Mouse (Mus musculus) lung, embryonic 14.5 days (tissue): ENCODE data around the gene Gm28043. TPM values are rescaled to one million over a fixed set of nuclear protein-coding genes. Genes with fewer than 3 reads are reported as not detected.
A peak's percentile ranks its signal among the peaks of the same experiment; 100 is the strongest.
"Not testable (repeated sequence)": the region's sequence is repeated elsewhere in the genome, so short reads cannot be mapped to it uniquely, and the experiment has no call there.

Experiments
- ATAC-seq: fragments of 200-750 bp; cut with Nextera tagmentation; 2 replicates; pipeline ENCODE4 v1.8.0; 2017; ENCODE audit warnings: mild to moderate bottlenecking, moderate TSS enrichment, moderate library complexity; ENCODE audit not compliant: insufficient read depth
- DNase-seq: peaks from one replicate; pipeline ENCODE4 v3.0.0-alpha.2; 2015
- H3K27ac ChIP-seq: fragments of 300-500 bp; sonication (generic); 2 replicates; pipeline ENCODE4 v1.5.1; 2014; ENCODE audit warnings: low read depth, mild to moderate bottlenecking, moderate library complexity
- H3K27me3 ChIP-seq: fragments of 300-500 bp; sonication (generic); 2 replicates; pipeline ENCODE4 v1.6.1; 2014; ENCODE audit warnings: low read length, control low read depth; ENCODE audit not compliant: insufficient read depth
- H3K36me3 ChIP-seq: fragments of 300-500 bp; sonication (generic); 2 replicates; pipeline ENCODE4 v1.6.1; 2014; ENCODE audit warnings: control low read depth; ENCODE audit not compliant: insufficient read depth
- H3K4me1 ChIP-seq: fragments of 300-500 bp; sonication (generic); 2 replicates; pipeline ENCODE4 v1.6.1; 2014; ENCODE audit warnings: antibody characterized with exemption, control low read depth; ENCODE audit not compliant: insufficient read depth
- H3K4me2 ChIP-seq: fragments of 300-500 bp; sonication (generic); 2 replicates; pipeline ENCODE4 v1.6.1; 2014; ENCODE audit warnings: mild to moderate bottlenecking
- H3K4me3 ChIP-seq: fragments of 300-500 bp; sonication (generic); 2 replicates; pipeline ENCODE4 v1.5.1; 2014; ENCODE audit warnings: low read depth, low read length
- H3K9ac ChIP-seq: fragments of 300-500 bp; sonication (generic); 2 replicates; pipeline ENCODE4 v1.6.1; 2014
- H3K9me3 ChIP-seq: fragments of 300-500 bp; sonication (generic); 2 replicates; pipeline ENCODE4 v1.6.1; 2016; ENCODE audit warnings: low read depth, low read length, control low read depth
- CTCF ChIP-seq: IDR thresholded peaks from 2 replicates; pipeline ENCODE4 v1.5.1; 2016; ENCODE audit warnings: antibody characterized with exemption, low read depth
- WGBS: fragments of 180-500 bp; shearing (Covaris S2); extraction: QIAGEN DNeasy Blood & Tissue Kit; methylation state at CpG from one replicate; pipeline ENCODE4 v1.1.7; 2014; 5-methylcytosine and 5-hydroxymethylcytosine counted together
- polyA plus RNA-seq: library from polyadenylated mRNA; unstranded; fragments of >200 nt; fragmentation: Nextera tagmentation; extraction: Ambion mirVana; gene quantifications from 2 replicates; pipeline ENCODE4 v1.2.1, GENCODE M21; 2014

Gene Gm28043
- polyA plus RNA-seq, 1 experiment from 2014 or later = 3.4 TPM

GRCm38 (mm10) chr17:29599537-29599936 is 15.1 kb upstream of the Gm28043 start:
- 76% methylated on average over 8 of the region's 8 CpGs for WGBS
- Histone ChIP-seq H3K36me3 (peaks cover 55% of the 10 kb centered on the region), H3K9me3 (no peaks in the 10 kb centered on the region)

GRCm38 (mm10) chr17:29601391-29601790 is 13.3 kb upstream of the Gm28043 start:
- no peak overlapping the region for H3K27ac ChIP-seq
- no peaks in the 10 kb centered on the region for H3K4me1 ChIP-seq
- 42% methylated on average over 4 of the region's 4 CpGs for WGBS
- no peak for TF ChIP-seq CTCF
- H3K4me2 ChIP-seq = no peak overlapping the region
- peaks cover 47% of the 10 kb centered on the region for H3K36me3 ChIP-seq
- H3K27me3 ChIP-seq = no peaks in the 10 kb centered on the region
- peak; percentile 21 for DNase-seq
- no peak overlapping the region for H3K9ac ChIP-seq
- H3K9me3 ChIP-seq = no peaks in the 10 kb centered on the region
- no peak for ATAC-seq
- H3K4me3 ChIP-seq = no peak overlapping the region

More at GRCm38 (mm10) chr17:29599537-29599936, 15.1 kb upstream of the Gm28043 start:
- no peak for DNase-seq
- Histone ChIP-seq H3K4me3 (no peak overlapping the region), H3K4me1 (no peaks in the 10 kb centered on the region), H3K27me3 (no peaks in the 10 kb centered on the region), H3K9ac (no peak overlapping the region), H3K27ac (no peak overlapping the region), H3K4me2 (no peak overlapping the region)
- TF ChIP-seq CTCF = no peak
- ATAC-seq = no peak

- no peak overlapping the region for H3K27ac ChIP-seq
- no peak overlapping the region for H3K4me3 ChIP-seq
- H3K36me3 ChIP-seq = peaks cover 43% of the 10 kb centered on the region
- H3K27me3 ChIP-seq = no peaks in the 10 kb centered on the region
- DNase-seq (peak; percentile 91), ATAC-seq (peak; percentile 38; the same call in 1 of the 2 replicates)
- no peak overlapping the region for H3K4me2 ChIP-seq
- WGBS = 20% methylated on average over 6 of the region's 6 CpGs
- peak; percentile 92 for TF ChIP-seq CTCF
- H3K9me3 ChIP-seq = no peaks in the 10 kb centered on the region
- no peak overlapping the region for H3K9ac ChIP-seq
- no peaks in the 10 kb centered on the region for H3K4me1 ChIP-seq
Measured at GRCm38 (mm10) chr17:29603283-29603682, 11.4 kb upstream of the Gm28043 start.

- not testable (repeated sequence) for H3K36me3 ChIP-seq, H3K4me2 ChIP-seq, H3K9ac ChIP-seq, DNase-seq, H3K4me3 ChIP-seq, H3K27ac ChIP-seq, H3K9me3 ChIP-seq, H3K4me1 ChIP-seq, ATAC-seq, H3K27me3 ChIP-seq
- WGBS = 84% methylated on average over 5 of the region's 5 CpGs
Measured at GRCm38 (mm10) chr17:29613453-29613852, 1.2 kb upstream of the Gm28043 start.

- Histone ChIP-seq H3K4me2 (peak overlapping the region; percentile 92), H3K36me3 (peaks cover 9% of the 10 kb centered on the region), H3K27me3 (no peaks in the 10 kb centered on the region), H3K9me3 (no peaks in the 10 kb centered on the region), H3K27ac (peak overlapping the region; percentile 97), H3K9ac (peak overlapping the region; percentile 98), H3K4me1 (0 out of 2 replicates have a peak, but pooled peaks cover 6% of the 10 kb centered on the region), H3K4me3 (peak overlapping the region; percentile 99)
- ATAC-seq (peak; percentile 17; the same call in 1 of the 2 replicates), DNase-seq (peak; percentile 36)
- under 1% methylated on average over 43 of the region's 43 CpGs for WGBS
- no peak for TF ChIP-seq CTCF
Measured at GRCm38 (mm10) chr17:29615024-29615551, 412 bp downstream of the Gm28043 start.

GRCm38 (mm10) chr17:29615616-29616015 is 940 bp downstream of the Gm28043 start:
- H3K36me3 ChIP-seq = peaks cover 14% of the 10 kb centered on the region
- no peak overlapping the region for H3K27ac ChIP-seq
- H3K27me3 ChIP-seq = no peaks in the 10 kb centered on the region
- peak overlapping the region; percentile 92 for H3K4me2 ChIP-seq
- H3K9me3 ChIP-seq = no peaks in the 10 kb centered on the region
- 7% methylated on average over 4 of the region's 4 CpGs for WGBS
- TF ChIP-seq CTCF = no peak
- ATAC-seq (no peak), DNase-seq (peak; percentile 6)
- peak overlapping the region; percentile 99 for H3K4me3 ChIP-seq
- 0 out of 2 replicates have a peak, but pooled peaks cover 6% of the 10 kb centered on the region for H3K4me1 ChIP-seq
- H3K9ac ChIP-seq = peak overlapping the region; percentile 98

GRCm38 (mm10) chr17:29619231-29619630 is 4.6 kb downstream of the Gm28043 start:
- Histone ChIP-seq H3K27ac (no peak overlapping the region), H3K27me3 (no peaks in the 10 kb centered on the region), H3K4me1 (0 out of 2 replicates have a peak, but pooled peaks cover 3% of the 10 kb centered on the region), H3K9ac (no peak overlapping the region), H3K36me3 (peaks cover 50% of the 10 kb centered on the region), H3K4me2 (no peak overlapping the region), H3K4me3 (no peak overlapping the region), H3K9me3 (no peaks in the 10 kb centered on the region)
- DNase-seq (no peak), ATAC-seq (no peak)
- TF ChIP-seq CTCF = no peak
- 63% methylated on average over 3 of the region's 3 CpGs for WGBS
